Mouse (Mus musculus): ENCODE data around the gene Hoxd1. TPM values are rescaled to one million over a fixed set of nuclear protein-coding genes. Genes with fewer than 3 reads are reported as not detected.

Hoxd1 gene
- total and polyA plus RNA-seq, 2 experiments from 2014 or later: 0.26 to 0.46 TPM

GRCm38 (mm10) chr2:74781386-74781785, 18.6 kb downstream of the Hoxd1 start:
- no peaks in the 10 kb centered on the region for H3K27me3 ChIP-seq (ENCODE audit: insufficient read depth, low read length)
- no peak overlapping the region for H3K4me3 ChIP-seq (ENCODE audit: low read length)
- no peaks in the 10 kb centered on the region for H3K9me3 ChIP-seq (ENCODE audit: low read length)
- no peak overlapping the region for H3K4me2 ChIP-seq (ENCODE audit: low read depth, low read length)
- DNase-seq (ENCODE audit: low spot score) (no peak), ATAC-seq (no peak)
- H3K9ac ChIP-seq (replicated peaks; ENCODE audit: low read length): no peak overlapping the region
- H3K36me3 ChIP-seq (ENCODE audit: insufficient read depth, low read length): no peaks in the 10 kb centered on the region
- H3K4me1 ChIP-seq (ENCODE audit: insufficient read depth, low read length): no peaks in the 10 kb centered on the region
- WGBS: 81% methylated on average over 5 of the region's 5 CpGs
- no peak overlapping the region for H3K27ac ChIP-seq
- TF ChIP-seq CTCF (IDR thresholded peaks at IDR 0.05; ENCODE audit: low read depth): no peak

GRCm38 (mm10) chr2:74795531-74795930, 32.8 kb downstream of the Hoxd1 start:
- 47% methylated on average over 7 of the region's 7 CpGs for WGBS
- H3K27me3 ChIP-seq (ENCODE audit: insufficient read depth, low read length): no peaks in the 10 kb centered on the region
- no peak overlapping the region for H3K4me3 ChIP-seq (ENCODE audit: low read length)
- no peaks in the 10 kb centered on the region for H3K9me3 ChIP-seq (ENCODE audit: low read length)
- H3K4me1 ChIP-seq (ENCODE audit: insufficient read depth, low read length): no peaks in the 10 kb centered on the region
- H3K36me3 ChIP-seq (ENCODE audit: insufficient read depth, low read length): no peaks in the 10 kb centered on the region
- peak; percentile 15 for DNase-seq (ENCODE audit: low spot score)
- H3K9ac ChIP-seq (replicated peaks; ENCODE audit: low read length): no peak overlapping the region
- no peak for TF ChIP-seq CTCF (IDR thresholded peaks at IDR 0.05; ENCODE audit: low read depth)
- no peak overlapping the region for H3K27ac ChIP-seq
- ATAC-seq: no peak
- H3K4me2 ChIP-seq (ENCODE audit: low read depth, low read length): no peak overlapping the region

- TF ChIP-seq CTCF (IDR thresholded peaks at IDR 0.05; ENCODE audit: low read depth): no peak
- ATAC-seq (no peak), DNase-seq (ENCODE audit: low spot score) (no peak)
- Histone ChIP-seq H3K9ac (replicated peaks; ENCODE audit: low read length) (no peak overlapping the region), H3K4me3 (ENCODE audit: low read length) (no peak overlapping the region), H3K4me1 (ENCODE audit: insufficient read depth, low read length) (no peaks in the 10 kb centered on the region), H3K9me3 (ENCODE audit: low read length) (no peaks in the 10 kb centered on the region), H3K4me2 (ENCODE audit: low read depth, low read length) (no peak overlapping the region), H3K27ac (no peak overlapping the region), H3K36me3 (ENCODE audit: insufficient read depth, low read length) (no peaks in the 10 kb centered on the region), H3K27me3 (ENCODE audit: insufficient read depth, low read length) (no peaks in the 10 kb centered on the region)
- 81% methylated on average over 5 of the region's 5 CpGs for WGBS
These were observed 45.7 kb downstream of the Hoxd1 start for GRCm38 (mm10) chr2:74808431-74808830.

MicroRNAs encoded within 50 kb of the gene (microRNA counts, 519-probe panel; counts per million panel counts)
- microRNA mmu-miR-10b: 4,484 counts per million, percentile 79 among the panel's probes with 10 or more counts

Small RNA genes within 50 kb of the gene (microRNA-seq; reads per million reads assigned to microRNA genes)
- gene Mir10b: 10,986 to 11,055 reads per million in 2 experiments

Other genes starting within 250 kb of the Hoxd1 start
- 28.4 and 54.2 TPM in 2 replicates for gene Lnpk, start 183.5 kb upstream of the Hoxd1 start, total RNA-seq (2014; rRNA removed)
- gene Lnpk, start 183.5 kb upstream of the Hoxd1 start, polyA plus RNA-seq (2015; fragmentation: Nextera tagmentation; extraction: Ambion mirVana): 40.8 and 41.0 TPM in 2 replicates
- gene Evx2, start 103.4 kb upstream of the Hoxd1 start, total RNA-seq (2014; rRNA removed): 4.3 and 9.6 TPM in 2 replicates
- 0.39 and 0.55 TPM in 2 replicates for gene Evx2, start 103.4 kb upstream of the Hoxd1 start, polyA plus RNA-seq (2015; fragmentation: Nextera tagmentation; extraction: Ambion mirVana)
- gene Hoxd13, start 94.7 kb upstream of the Hoxd1 start, total RNA-seq (2014; rRNA removed): 0.21 TPM in 1 of 2 replicates, not detected in the other
- 0.09 TPM in 1 of 2 replicates, not detected in the other for gene Hoxd13, start 94.7 kb upstream of the Hoxd1 start, polyA plus RNA-seq (2015; fragmentation: Nextera tagmentation; extraction: Ambion mirVana)
- not detected in 2 replicates for gene Hoxd12, start 88.0 kb upstream of the Hoxd1 start, total RNA-seq (2014; rRNA removed)
- not detected in 2 replicates for gene Hoxd12, start 88.0 kb upstream of the Hoxd1 start, polyA plus RNA-seq (2015; fragmentation: Nextera tagmentation; extraction: Ambion mirVana)
- not detected in 2 replicates for gene Hoxd11, start 83.4 kb upstream of the Hoxd1 start, total RNA-seq (2014; rRNA removed)
- gene Hoxd11, start 83.4 kb upstream of the Hoxd1 start, polyA plus RNA-seq (2015; fragmentation: Nextera tagmentation; extraction: Ambion mirVana): not detected in 2 replicates
- gene Hoxd10, start 71.1 kb upstream of the Hoxd1 start, total RNA-seq (2014; rRNA removed): not detected in 2 replicates
- gene Hoxd10, start 71.1 kb upstream of the Hoxd1 start, polyA plus RNA-seq (2015; fragmentation: Nextera tagmentation; extraction: Ambion mirVana): not detected in 2 replicates
- gene Hoxd9, start 65.3 kb upstream of the Hoxd1 start, total RNA-seq (2014; rRNA removed): not detected in 2 replicates
- not detected in 2 replicates for gene Hoxd9, start 65.3 kb upstream of the Hoxd1 start, polyA plus RNA-seq (2015; fragmentation: Nextera tagmentation; extraction: Ambion mirVana)
- gene Hoxd8, start 58.4 kb upstream of the Hoxd1 start, total RNA-seq (2014; rRNA removed): 0.37 and 9.2 TPM in 2 replicates
- 0.21 TPM in 1 of 2 replicates, not detected in the other for gene Hoxd8, start 58.4 kb upstream of the Hoxd1 start, polyA plus RNA-seq (2015; fragmentation: Nextera tagmentation; extraction: Ambion mirVana)
- 31.3 and 36.8 TPM in 2 replicates for gene Hoxd3, start 51.1 kb upstream of the Hoxd1 start, total RNA-seq (2014; rRNA removed)
- gene Hoxd3, start 51.1 kb upstream of the Hoxd1 start, polyA plus RNA-seq (2015; fragmentation: Nextera tagmentation; extraction: Ambion mirVana): 25.2 and 26.3 TPM in 2 replicates
- 13.9 and 18.1 TPM in 2 replicates for gene Hoxd4, start 51.1 kb upstream of the Hoxd1 start, total RNA-seq (2014; rRNA removed)
- 1.6 and 1.9 TPM in 2 replicates for gene Hoxd4, start 51.1 kb upstream of the Hoxd1 start, polyA plus RNA-seq (2015; fragmentation: Nextera tagmentation; extraction: Ambion mirVana)
- 1.3 and 3.5 TPM in 2 replicates for gene Gm28230, start 36.3 kb upstream of the Hoxd1 start, total RNA-seq (2014; rRNA removed)
- gene Gm28230, start 36.3 kb upstream of the Hoxd1 start, polyA plus RNA-seq (2015; fragmentation: Nextera tagmentation; extraction: Ambion mirVana): 0.37 and 0.70 TPM in 2 replicates
- 104 and 139 TPM in 2 replicates for gene Mtx2, start 62.8 kb downstream of the Hoxd1 start, total RNA-seq (2014; rRNA removed)
- gene Mtx2, start 62.8 kb downstream of the Hoxd1 start, polyA plus RNA-seq (2015; fragmentation: Nextera tagmentation; extraction: Ambion mirVana): 149 and 150 TPM in 2 replicates